Mouse (Mus musculus): ENCODE measurements around the gene Atg9a.

GRCm38 (mm10) chr1:75191258-75191621, 756 bp downstream of the Atg9a start:
- no peak for TF ChIP-seq POLR2A (IDR thresholded peaks at IDR 0.05; ENCODE audit: control insufficient read depth, low read depth, low read length)
- no peak for TF ChIP-seq CTCF (IDR thresholded peaks at IDR 0.05; ENCODE audit: control insufficient read depth, insufficient read depth, insufficient replicate concordance, low read depth, low read length)
